Mouse (Mus musculus): ENCODE results near the gene Espn.
A peak's percentile ranks its signal among the peaks of the same experiment; 100 is the strongest.

GRCm38 (mm10) chr4:152185137-152185509, 33.0 kb upstream of the Espn start:
- TF ChIP-seq CTCF (IDR thresholded peaks at IDR 0.05; ENCODE audit: borderline replicate concordance, extremely low read depth, insufficient read depth, insufficient read length) (peak; percentile 30; the same call in 1 of the 2 replicates), POLR2A (IDR thresholded peaks at IDR 0.05; ENCODE audit: borderline replicate concordance, extremely low read depth, insufficient read depth, insufficient read length, poor library complexity, severe bottlenecking) (no peak)

Measured in brain, embryonic 14.5 days (tissue).